Mouse (Mus musculus): ENCODE data around the gene Lmo4.

Lmo4 gene

DNA sequence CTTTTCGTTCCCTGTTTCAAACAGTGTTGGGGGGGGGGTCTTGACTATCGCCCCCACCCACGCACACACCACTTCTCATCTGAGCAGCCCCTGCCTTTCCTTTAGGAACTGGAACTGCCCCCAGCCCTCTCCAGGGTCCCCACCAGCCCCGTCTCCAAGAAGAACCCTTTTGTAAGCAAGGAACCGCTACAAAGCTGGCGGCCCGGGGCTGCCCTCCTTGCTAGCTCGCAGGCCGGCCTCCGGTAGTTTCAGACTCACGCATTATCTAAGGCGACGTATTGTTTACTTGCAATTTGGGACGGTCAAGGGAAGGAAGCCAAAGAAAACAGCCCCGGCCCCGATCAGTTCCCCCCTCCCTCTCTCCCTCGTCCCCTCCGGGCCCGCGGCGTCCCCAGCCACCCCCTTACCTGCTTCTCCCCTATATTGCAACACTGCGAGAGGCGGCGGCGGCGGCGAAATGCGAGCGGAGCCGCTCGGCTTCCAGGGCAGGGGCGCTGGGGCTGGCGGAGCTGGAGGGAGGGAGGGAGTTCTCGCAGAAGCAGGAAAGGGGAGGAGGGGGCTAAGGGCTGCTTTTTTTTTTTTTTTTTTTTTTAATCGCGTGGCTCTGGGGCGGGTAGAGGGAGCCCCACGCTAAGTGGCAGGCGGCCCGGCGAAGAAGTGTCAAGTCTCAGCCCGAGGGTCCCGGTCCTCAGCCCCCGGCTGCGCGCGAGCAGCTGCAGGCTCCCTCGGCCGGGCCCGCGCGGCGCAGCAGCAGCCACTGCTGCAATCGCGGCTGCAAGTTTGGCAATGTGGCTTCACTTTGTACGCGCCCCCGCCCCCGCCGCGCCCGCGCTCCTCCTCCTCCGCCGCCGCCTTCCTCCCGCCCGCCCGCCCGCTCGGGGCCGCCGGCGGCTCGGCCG is at the start of gene Lmo4:
TSS of gene Lmo4 (minus strand) at position 808 of the 899 bp plus-strand sequence.
- peak; percentile 94 for DNase-seq

DNA sequence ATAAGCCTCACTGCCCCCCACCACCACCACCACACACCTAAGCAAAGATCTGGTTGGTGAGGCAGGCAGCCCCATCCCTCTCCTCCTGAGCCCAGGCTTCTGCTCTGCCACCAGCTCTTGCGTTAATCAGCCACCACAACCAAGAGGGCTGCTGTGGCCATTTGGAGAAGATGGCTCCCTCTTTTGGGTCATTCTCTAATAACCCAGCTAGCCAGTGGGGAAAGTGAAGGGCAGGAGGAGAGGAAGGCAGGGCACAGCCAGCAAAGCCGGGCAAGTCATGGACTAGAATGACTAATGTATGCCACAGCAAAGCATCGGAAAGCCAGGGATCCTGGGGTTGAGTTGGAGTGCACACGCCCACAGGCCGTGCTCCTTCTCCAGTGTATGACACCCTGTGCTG is 49.3 kb upstream of the Lmo4 start:
- DNase-seq = no peak

DNA sequence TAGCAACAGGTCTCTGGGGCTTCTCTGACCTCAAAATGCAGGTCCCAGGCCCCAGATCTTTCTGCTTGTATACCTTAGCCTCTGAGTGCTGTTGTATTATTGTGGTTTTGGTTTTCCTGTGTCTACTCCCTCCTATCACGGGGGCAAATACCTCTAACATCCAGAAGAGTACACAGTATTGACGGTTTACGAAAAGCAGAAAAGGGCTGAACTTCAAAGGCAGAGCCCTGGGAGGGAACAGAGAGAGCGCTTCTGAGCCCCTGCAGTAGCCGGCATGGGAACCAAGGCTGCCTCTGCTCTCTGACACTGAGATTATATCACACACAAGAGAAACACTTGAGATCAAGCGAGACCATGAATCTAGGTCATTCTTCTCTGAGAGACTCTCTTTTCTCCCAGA is 48.0 kb upstream of the Lmo4 start:
- peak; percentile 64 for DNase-seq

DNA sequence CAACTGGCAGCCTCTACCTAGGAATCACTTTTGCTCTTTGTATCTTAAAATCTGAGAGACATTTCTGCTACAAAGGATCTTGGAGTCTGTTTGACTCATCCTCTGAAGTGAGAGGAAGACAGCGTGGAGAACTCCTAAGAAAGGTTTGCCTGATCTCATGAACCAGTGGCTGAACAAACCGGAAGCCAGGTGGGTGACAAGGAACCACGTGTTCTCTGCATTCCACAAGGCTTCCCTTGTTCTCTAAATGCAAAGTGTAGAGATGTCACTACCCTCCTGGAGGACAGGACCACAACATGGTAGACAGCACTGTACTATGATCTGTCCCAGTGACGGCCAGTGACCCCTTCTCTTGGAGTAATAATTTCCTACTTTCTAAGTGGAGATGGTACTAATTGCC is 47.1 kb upstream of the Lmo4 start:
- DNase-seq = no peak

DNA sequence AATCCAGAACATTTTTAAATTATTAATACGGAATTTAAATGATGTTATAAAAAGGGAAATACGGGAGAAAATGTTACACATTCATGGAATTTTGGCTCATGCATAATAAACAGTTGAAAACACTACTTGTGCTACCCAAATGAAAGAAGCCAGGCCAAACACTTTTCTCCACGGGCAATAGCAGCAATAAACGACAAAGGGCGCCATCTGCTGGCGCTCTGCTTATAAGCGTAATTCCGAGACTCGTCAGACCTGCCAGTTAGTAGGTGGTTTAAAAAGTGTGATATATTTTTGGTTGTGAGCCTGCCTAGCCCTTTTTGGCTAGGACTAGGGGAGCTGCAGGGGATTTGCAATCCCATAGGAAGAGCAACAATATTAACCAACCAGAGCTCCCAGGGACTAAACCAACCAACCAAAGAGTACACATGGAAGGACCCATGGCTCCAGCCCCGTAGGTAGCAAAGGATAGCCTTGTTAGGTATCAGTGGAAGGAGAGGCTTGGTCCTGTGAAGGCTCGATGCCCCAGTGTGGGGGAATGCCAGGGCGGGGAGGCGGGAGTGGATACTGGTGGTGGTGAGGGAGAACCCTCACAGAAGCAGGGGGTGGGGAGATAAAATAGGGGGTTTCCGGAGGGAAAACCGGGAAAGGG is 37.1 kb upstream of the Lmo4 start:
- peak; percentile 85 for DNase-seq

DNA sequence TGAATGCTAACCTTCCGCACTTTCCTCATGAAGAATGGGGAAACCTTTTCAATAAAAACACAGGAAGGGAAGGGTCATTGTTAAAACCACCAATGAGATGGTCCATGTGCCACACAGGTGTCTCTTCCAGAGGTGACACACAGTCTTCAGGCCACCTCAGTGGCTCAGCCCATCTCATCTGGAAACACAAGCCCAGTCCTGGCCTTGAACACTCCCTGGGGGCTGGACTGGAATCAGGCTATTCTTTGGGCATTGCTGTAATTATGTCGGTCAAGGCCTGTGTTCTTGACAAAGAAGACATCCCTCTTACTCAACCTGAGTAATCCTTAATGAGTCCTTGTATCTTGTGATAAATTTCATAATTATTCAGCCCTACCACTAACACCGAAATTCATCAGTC is 36.1 kb upstream of the Lmo4 start:
- DNase-seq = no peak

DNA sequence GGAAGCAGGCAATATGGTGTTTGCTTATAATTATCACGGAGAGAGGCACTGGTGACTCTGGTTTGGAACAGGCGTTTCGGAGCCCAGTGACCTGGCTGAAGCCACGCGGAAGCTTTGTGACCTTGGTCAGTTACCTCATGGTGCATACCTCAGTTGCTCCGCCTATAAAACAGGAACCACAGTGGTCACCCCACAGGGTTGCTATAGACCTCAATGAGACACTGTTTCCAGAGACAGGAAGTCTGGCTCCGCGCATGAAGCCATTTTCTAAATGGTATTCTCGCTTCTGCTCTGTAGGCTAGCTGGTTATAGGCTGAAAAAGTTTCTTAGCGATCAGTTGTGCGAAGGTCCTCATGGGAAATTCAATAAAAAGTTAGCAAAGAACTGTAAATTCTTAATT is 33.5 kb upstream of the Lmo4 start:
- no peak for DNase-seq

DNA sequence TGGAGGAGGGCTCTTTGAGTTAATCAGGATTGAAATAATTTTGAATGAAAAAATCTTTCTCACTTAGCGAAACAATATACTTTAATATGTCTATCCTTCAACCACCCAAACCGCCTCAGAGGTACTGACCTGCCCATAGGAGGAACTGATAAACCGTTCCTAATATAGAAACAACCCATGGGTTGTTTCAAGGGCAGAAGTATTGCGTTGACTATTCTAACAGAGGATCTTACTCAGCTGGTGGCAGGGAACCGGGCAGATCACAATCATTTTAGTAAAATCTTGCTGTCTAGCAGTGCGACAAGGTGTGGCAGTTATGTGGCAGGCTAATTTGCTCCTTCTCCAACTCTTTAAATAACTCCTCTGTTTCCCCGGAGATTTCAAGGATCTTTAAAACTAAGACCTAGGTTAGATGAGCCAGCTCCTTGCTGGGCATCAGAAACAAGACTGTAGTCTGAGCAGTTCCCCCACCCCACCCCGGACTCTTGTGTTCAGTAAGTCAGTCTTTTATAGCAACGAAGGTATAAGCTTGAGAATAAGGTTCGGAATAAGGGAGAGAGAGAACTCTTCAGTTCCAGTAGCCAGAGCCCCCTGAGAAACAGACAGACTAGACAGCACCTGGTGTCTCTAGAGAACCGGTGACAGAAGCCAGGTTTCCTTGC is 27.5 kb upstream of the Lmo4 start:
- no peak for DNase-seq

DNA sequence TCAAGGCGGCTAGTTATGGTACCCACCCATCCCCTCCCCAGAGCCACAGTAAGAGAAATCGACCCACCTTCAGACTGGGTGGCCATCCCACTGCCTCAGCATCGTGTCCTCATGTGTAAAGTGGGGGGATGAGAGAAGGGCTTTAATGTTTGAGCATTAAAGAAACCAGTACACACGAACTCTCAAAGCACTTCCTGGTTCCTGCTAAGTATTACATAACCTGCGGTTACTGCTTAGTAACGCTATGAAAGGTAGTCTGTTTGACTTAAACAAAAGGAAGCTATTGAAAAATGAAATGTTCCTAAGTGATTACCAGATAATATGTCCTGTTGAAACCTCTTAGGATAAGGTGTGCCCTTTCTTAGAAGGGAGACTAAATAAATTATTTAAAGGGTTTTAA is 26.9 kb upstream of the Lmo4 start:
- DNase-seq = no peak

DNA sequence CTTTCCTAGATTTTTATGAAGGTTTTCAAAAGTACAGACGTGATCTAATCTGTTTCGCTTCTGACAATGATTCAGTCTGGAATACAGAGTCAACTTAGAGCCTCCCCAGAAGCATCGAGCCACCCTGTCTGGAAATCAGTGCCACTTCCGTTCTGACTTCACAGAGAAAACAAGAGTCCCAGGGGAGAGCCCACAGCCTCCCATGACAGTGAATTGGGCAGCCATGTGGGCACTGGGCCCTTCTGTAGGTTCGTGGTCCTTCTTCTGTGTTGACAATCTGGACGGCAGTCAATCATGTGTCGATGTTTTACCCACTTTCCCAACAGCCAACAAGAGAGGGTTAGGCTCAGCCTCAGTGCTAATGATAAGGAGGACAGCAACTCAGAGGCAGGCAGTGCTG is 26.4 kb upstream of the Lmo4 start:
- no peak for DNase-seq

DNA sequence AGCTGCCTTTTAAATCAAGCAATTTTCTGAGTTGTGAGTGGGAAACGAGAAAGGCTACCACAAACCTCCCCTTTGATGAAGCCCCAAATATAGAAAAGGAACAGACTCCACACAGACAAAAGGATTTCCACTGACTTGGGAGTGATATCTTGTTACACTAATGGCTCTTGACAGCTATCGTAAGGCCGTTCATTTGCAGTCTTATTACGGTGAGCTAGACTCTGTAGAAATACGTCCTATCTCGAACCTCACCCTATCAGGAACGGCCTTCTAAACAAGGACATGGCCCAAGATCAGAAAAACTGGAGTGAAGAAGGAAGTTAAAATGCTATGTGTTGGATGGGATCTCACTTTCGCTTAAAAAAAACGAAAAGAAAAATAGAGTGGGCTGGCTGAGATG is 25.0 kb upstream of the Lmo4 start:
- DNase-seq = no peak

DNA sequence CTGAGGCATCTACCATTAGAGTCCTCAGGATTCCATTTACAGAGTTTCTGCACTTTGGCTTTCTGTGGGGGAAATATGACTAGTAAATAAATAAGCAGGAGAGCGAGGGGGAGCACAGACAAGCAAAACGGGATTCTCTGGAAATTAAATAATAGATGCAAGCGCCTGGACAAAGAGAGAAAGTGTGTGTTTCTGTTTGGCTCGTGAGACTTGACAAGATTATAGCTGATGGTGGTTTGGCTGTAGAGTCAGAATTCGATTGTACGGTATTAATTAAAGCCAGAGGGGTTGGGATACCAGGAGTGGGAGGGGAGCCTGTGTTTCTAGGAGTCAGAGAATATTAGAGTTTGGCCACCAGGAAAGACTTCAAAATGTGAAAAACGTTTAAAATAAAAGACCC is 24.3 kb upstream of the Lmo4 start:
- DNase-seq = no peak

DNA sequence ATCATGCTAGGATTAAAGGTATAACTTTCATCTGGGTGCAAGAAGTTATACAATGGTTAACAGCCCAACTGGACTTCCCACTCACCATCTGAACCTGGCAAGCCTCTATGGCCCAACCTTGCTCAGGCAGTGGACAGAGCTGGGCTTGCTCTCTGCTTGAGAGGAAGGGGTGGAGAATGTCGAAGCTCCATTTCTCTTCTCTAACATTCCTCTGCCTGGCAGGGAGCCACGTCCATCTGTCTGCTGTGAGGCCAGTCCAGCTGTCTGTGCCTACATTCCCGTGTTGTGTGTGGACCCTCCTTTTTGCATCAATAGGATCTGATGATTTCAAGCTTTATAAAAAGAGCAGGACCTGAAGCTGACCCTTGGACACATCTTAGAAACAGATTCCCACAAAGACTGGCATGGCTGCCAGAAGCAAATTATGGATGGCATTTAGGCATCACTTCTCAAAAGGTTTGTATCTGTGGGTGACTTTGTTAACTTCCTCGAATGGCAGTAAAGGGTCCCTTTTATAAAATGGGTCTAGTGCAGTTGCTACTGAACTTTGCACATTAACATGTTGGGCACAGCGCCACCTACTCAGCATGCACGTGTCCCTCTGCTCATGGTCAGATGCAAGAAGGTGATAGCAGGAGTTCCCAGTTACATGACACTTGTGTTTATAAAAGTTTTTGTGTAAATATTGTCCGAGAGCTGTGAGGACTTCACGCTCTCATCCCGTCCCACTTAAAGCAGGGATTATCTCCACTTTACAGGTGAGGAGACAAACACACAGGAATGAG is 20.6 kb upstream of the Lmo4 start:
- DNase-seq = no peak

DNA sequence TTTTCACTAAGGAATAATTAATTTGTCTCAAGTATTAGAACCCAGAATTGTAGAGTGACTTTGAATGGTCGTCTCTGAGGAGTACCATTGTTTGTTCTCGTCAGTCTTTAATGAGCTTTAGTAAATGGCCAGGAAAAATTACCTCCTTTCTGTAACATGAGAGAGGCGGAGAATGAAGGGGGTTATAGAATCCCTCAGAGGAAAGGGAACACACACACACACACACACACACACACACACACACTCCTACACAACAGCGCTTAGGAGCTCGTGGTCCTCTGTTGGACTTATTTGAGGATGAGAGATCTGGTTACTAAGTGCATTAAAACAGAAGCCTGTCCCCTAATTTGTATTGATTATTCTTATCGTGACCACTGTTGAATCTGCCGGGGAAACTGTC is 19.6 kb upstream of the Lmo4 start:
- DNase-seq = no peak

DNA sequence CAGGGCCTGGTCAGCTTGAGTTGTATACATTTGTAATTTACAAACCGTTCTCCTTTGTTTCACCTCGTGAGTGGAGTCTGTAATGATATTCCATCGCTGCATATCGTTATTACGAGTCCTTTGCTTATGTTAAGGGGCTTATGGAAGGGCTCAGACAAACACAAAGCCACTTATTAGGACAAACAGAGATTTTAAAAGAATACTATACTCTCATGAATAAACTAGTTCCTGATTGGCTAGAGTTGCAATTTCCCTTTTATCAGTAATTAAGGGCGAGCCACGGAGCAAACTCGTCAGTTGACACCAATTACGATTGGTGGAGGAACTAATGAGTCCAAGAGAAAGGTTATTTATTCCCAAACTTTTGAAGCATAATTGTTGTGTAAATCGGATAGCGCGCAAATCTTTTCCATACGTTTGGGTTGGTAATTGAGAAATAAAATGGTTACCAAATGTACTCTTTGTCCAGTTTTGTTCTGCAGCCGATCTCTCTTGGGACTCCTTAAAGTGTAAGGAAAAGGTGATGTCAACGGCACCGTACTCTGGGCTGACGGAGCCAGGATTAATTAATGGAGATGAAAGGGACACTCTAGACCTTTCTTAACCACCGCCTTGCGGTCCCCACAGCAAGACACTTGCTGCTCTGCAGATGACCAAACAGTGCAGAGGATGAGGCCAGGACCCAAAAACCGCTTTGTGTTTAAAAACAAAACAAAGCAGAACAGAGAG is 18.5 kb upstream of the Lmo4 start:
- no peak for DNase-seq

DNA sequence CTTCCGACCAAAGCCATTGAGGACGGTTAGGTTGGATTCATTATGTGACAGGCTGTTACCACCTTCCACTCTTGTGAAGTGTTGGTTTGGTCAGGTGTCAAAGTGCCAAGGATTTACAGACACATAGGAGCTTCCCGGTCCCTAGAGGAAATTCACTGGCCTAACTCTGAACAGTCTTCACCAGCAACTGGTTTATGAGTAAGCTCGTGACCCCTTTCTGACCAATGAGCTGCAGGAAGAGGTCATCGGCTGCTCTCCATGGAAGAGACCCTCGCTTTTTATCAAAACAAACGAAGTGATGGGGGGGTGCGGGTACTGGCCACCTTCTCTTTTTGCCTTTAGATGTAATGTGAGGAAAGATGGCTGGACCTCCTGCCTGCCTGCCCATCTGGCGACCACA is 17.4 kb upstream of the Lmo4 start:
- DNase-seq = no peak

DNA sequence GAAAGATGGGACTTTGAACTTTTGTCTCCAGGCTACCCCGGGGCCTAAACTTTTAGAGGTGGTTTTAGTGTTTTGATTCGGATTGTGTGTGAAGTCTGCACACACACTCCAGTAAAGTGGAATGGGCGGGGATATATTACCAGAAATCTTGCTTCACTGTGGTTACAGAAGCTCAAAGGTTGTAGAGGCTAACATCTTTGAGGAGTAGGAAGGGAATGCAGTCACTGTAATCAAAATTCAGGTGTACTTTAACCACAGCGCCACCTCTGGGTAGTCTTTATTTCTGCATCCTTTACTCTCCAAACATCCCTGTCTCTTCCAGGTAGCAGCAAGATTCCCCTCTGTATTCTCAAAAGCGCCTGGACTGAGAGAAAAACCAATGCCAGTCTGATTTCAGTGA is 2.5 kb upstream of the Lmo4 start:
- peak; percentile 77 for DNase-seq

DNA sequence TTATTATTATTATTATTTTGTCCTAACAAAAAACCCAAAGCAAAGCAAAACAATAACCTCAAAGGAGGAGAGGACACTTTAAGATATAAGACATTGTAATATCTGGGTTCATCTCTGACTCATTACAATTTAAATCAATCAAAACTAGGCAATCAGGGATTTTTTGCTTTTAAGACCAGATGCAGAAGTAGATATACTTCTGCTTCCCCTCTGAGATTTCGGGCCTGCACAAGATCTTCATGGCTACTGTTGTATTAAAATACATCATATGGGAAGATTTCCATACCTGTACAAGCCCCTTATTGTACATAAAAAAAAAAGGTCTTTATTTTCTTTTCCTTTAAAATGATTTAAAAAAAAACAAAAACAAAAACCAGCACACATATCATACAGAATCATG is 1.9 kb upstream of the Lmo4 start:
- no peak for DNase-seq

DNA sequence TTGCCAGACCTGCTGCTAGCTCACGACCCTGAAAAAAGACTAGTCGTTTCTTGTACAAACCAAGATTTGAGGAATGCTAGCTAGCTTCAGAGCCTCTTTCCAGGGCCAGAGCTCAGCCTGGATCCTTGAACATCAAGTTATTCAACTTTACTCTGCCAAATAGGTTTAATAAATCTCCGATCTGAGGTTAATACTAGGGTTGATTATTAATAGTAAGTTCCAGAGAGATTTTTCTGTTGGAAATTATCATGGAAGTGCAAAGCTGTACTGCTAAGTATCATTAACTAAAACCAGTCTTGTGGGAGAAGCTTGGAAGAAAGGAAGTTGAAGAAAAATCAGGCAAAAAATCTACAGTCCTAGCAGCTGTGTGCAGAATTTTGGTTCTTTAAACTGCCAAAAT is 1.2 kb upstream of the Lmo4 start:
- DNase-seq = no peak

DNA sequence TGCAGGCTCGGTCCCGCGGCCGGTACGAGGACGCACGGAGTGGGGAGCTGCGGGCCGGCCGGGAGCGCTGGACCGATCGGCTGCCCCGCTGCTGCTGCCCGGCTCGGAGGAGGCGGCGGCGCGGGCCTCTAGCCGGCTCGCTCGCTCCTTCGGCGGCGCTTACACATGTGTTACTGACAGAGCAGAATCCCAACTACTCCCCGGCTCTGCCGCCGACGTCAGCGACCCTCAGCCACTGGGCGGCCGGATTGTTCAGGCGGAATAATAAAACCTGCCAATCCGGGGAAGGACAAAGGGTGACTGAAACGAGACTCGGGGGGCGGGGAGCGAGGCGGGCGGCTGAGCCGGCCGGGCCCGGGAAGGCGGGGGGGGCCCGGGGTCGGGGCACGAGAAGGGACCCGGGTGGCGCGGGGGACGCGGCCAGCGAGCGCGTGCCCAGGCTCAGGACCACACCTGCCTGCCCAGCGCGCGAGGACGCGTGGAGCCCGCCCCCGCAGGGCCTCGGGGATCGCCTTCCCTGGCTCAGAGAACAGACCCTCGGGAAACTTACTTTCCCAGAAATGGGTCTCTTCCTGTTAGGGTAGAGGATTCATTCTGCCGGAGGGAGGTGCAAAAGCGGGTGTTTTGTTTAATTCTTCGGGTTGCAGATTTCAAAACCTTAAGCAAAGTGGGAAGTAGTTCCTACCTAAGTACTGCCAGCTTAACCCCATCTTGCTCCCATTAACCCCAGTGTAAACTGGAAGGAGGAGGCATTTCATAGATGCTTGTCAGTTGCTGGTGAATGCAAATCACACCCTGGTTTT is 532 bp upstream of the Lmo4 start:
- DNase-seq = peak; percentile 91

DNA sequence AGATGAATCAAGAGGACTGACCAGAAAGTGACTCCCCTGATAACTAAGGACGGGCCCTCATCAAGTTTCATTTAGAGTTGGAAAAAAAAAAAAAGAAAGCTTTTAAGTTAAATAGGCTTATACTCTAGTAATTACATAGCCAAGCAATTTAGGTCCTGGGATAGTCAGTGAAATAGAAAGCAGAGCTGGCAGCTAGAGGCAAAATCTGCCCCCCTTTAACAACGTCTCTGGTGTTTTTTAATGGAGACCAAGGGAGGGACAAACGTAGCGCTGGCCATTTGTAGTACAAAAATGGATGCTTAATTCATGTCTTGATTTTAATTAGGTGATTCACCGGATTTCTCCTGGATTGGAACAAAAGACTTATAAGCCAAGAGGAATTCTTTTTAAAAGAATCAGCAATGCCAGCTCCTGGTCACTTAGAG is 1.0 kb downstream of the Lmo4 start:
- DNase-seq = no peak
